Mouse (Mus musculus) forebrain, embryonic 16.5 days (tissue): ENCODE results near the gene Bcl2l1. TPM values are rescaled to one million over a fixed set of nuclear protein-coding genes. Genes with fewer than 3 reads are reported as not detected.

Experiments
- ATAC-seq: fragments of 200-750 bp; cut with Nextera tagmentation; 2 replicates; pipeline ENCODE4 v1.8.0; 2017; ENCODE audit warnings: mild to moderate bottlenecking, moderate library complexity
- H3K27ac ChIP-seq: fragments of 300-500 bp; sonication (generic); 2 replicates; pipeline ENCODE4 v1.5.1; 2014; ENCODE audit warnings: low read length, control low read depth
- H3K27me3 ChIP-seq: fragments of 300-500 bp; sonication (generic); replicated peaks from 2 replicates; pipeline ENCODE4 v1.6.1; 2014; ENCODE audit warnings: low read length; ENCODE audit not compliant: control insufficient read depth, insufficient read depth
- H3K36me3 ChIP-seq: fragments of 300-500 bp; sonication (generic); 2 replicates; pipeline ENCODE4 v1.6.1; 2014; ENCODE audit not compliant: control insufficient read depth, insufficient read depth
- H3K4me1 ChIP-seq: fragments of 300-500 bp; sonication (generic); replicated peaks from 2 replicates; pipeline ENCODE4 v1.6.1; 2014; ENCODE audit warnings: low read length; ENCODE audit not compliant: control insufficient read depth, insufficient read depth
- H3K4me2 ChIP-seq: fragments of 300-500 bp; sonication (generic); 2 replicates; pipeline ENCODE4 v1.6.1; 2014; ENCODE audit warnings: mild to moderate bottlenecking, low read length, control low read depth
- H3K4me3 ChIP-seq: fragments of 300-500 bp; sonication (generic); replicated peaks from 2 replicates; pipeline ENCODE4 v1.5.1; 2014; ENCODE audit warnings: mild to moderate bottlenecking, low read length, control low read depth
- H3K9ac ChIP-seq: fragments of 300-500 bp; sonication (generic); replicated peaks from 2 replicates; pipeline ENCODE4 v1.6.1; 2014; ENCODE audit warnings: low read depth, low read length, control low read depth
- H3K9me3 ChIP-seq: fragments of 300-500 bp; sonication (generic); 2 replicates; pipeline ENCODE4 v1.6.1; 2016; ENCODE audit warnings: low read length; ENCODE audit not compliant: control insufficient read depth
- WGBS: fragments of 180-500 bp; shearing (Covaris S2); extraction: QIAGEN DNeasy Blood & Tissue Kit; methylation state at CpG from one replicate; pipeline ENCODE4 v1.1.7; 2014; 5-methylcytosine and 5-hydroxymethylcytosine counted together
- polyA plus RNA-seq: library from polyadenylated mRNA; unstranded; fragments of >200 nt; fragmentation: Nextera tagmentation; extraction: Ambion mirVana; gene quantifications from 2 replicates; pipeline ENCODE4 v1.2.1, GENCODE M21; 2015

Bcl2l1 gene
- polyA plus RNA-seq, result 176 and 188 TPM in 2 replicates

DNA sequence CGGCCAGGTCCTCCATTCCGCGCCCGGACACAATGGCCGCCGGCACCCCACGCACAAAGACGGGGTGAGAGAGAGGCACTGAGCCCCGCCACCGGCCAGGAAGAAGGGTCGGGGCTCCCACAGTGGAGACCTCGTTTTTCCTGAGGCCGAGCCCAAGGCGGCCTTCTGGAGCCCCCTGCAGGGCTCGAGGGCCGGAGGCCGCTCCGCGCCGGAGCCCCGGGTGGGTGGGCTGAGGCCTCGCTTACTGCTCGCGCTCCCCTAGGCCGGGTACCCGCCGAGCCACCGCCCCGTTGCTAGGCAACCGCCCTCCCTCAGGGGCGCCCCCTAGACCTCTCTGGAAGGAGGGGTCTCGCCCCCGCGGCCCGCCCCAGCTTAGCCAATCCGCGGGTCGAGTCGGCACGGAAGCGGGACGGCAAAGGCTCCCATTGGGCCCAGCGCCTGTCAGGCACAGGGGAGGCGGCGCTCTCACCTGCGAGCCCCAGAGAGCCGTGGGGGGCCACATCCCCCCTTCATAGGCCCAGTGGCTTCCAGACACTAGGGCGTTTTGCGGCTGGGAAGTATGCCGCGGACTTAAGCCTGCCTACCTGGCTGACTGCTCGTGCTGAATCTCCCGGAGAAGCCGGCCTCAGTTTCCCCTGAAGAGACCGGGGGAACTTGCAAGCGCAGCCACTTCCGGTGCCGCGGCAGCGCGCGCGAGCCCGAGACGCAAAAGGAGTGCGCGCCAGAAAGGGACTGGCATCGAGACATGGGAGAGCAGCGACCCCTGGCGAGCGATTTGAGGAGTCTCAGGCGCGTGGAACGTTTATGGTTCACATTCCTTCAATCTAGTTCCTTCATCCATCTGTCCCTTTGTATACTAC, at the start of gene Bcl2l1:
Gene Bcl2l1 (minus strand): TSS at position 710 of the 860 bp plus-strand sequence.
- under 1% methylated on average over 74 of the region's 74 CpGs for WGBS
- H3K9me3 ChIP-seq, result no peaks in the 10 kb centered on the region
- H3K4me1 ChIP-seq, result peaks cover 36% of the 10 kb centered on the region
- H3K4me2 ChIP-seq, result peak within 1 kb of the TSS; percentile 64
- H3K27me3 ChIP-seq, result no peaks in the 10 kb centered on the region
- ATAC-seq, result peak; percentile 97
- no peaks in the 10 kb centered on the region for H3K36me3 ChIP-seq
- peak within 1 kb of the TSS; percentile 99 for H3K27ac ChIP-seq
- peak within 1 kb of the TSS; percentile 98 for H3K9ac ChIP-seq
- peak within 1 kb of the TSS; percentile 87 for H3K4me3 ChIP-seq

- H3K9ac ChIP-seq, result no peak overlapping the region
- H3K4me1 ChIP-seq, result no peaks in the 10 kb centered on the region
- H3K36me3 ChIP-seq, result peaks cover 5% of the 10 kb centered on the region; the same call in 1 of the 2 replicates
- H3K4me2 ChIP-seq, result no peak overlapping the region
- no peak overlapping the region for H3K4me3 ChIP-seq
- WGBS, result 89% methylated on average over 13 of the region's 13 CpGs
- no peaks in the 10 kb centered on the region for H3K9me3 ChIP-seq
- no peaks in the 10 kb centered on the region for H3K27me3 ChIP-seq
- ATAC-seq, result no peak
- H3K27ac ChIP-seq, result no peak overlapping the region
Observed at GRCm38 (mm10) chr2:152880898-152881297, 49.4 kb upstream of the Bcl2l1 start.

DNA sequence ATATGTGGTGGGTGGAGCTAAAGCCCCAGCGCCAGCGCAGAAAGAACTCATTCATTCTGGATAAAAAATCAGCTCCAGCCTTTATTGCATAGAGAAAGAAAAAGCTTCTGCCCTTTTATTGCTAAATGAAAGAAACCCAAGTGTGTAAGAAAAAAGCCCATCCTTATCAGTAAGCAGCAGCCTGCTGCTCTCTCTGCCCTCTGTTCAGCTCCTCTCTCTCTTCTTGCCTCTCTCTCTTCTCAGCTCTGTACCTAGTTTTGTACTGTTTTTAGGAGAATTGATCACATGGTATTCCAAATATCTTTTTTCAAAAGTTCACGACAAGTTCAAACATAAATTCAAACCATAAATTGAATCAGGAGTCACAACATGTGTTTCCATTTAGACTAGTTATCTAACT, 46.7 kb upstream of the Bcl2l1 start:
- WGBS, result 91% methylated on average over 3 of the region's 3 CpGs
- Histone ChIP-seq H3K4me1 (no peaks in the 10 kb centered on the region), H3K36me3 (no peaks in the 10 kb centered on the region), H3K27ac (no peak overlapping the region), H3K4me3 (no peak overlapping the region), H3K9ac (no peak overlapping the region), H3K4me2 (no peak overlapping the region), H3K9me3 (no peaks in the 10 kb centered on the region), H3K27me3 (no peaks in the 10 kb centered on the region)
- ATAC-seq, result no peak

DNA sequence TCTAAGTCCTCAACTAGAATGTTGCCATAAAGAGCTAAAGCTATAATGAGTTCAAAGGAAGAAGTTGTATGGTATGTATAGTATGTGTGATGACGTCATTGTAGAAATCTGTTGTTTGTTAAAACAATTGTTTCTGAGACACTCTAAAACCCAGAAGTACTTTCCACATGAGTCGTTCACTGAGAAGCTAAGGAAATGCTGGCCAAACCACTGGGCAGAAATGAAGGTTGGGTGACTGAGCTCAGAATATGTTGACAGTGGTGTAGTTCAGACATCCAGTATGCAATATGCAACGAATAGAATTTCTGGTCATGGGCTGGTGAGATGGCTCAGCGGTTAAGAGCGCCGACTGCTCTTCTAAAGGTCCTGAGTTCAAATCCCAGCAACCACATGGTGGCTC, 31.8 kb upstream of the Bcl2l1 start:
- 92% methylated on average over 6 of the region's 6 CpGs for WGBS
- no peak overlapping the region for H3K9ac ChIP-seq
- no peaks in the 10 kb centered on the region for H3K36me3 ChIP-seq
- H3K27ac ChIP-seq, result no peak overlapping the region
- H3K4me2 ChIP-seq, result no peak overlapping the region
- ATAC-seq, result no peak
- no peaks in the 10 kb centered on the region for H3K9me3 ChIP-seq
- no peaks in the 10 kb centered on the region for H3K4me1 ChIP-seq
- no peaks in the 10 kb centered on the region for H3K27me3 ChIP-seq
- no peak overlapping the region for H3K4me3 ChIP-seq

- Histone ChIP-seq H3K4me2 (no peak overlapping the region), H3K9ac (no peak overlapping the region), H3K9me3 (no peaks in the 10 kb centered on the region), H3K27ac (no peak overlapping the region), H3K4me3 (no peak overlapping the region), H3K4me1 (no peaks in the 10 kb centered on the region), H3K36me3 (no peaks in the 10 kb centered on the region), H3K27me3 (no peaks in the 10 kb centered on the region)
- 79% methylated on average over 3 of the region's 3 CpGs for WGBS
- ATAC-seq, result no peak
Observed at GRCm38 (mm10) chr2:152862638-152863037, 31.1 kb upstream of the Bcl2l1 start.

GRCm38 (mm10) chr2:152861891-152862290, 30.4 kb upstream of the Bcl2l1 start:
- Histone ChIP-seq H3K9me3 (no peaks in the 10 kb centered on the region), H3K4me1 (no peaks in the 10 kb centered on the region), H3K27ac (no peak overlapping the region), H3K4me3 (no peak overlapping the region), H3K4me2 (no peak overlapping the region), H3K36me3 (no peaks in the 10 kb centered on the region), H3K9ac (no peak overlapping the region), H3K27me3 (no peaks in the 10 kb centered on the region)
- 92% methylated on average over 1 of the region's 1 CpGs for WGBS
- no peak for ATAC-seq

- H3K27ac ChIP-seq, result no peak overlapping the region
- no peaks in the 10 kb centered on the region for H3K9me3 ChIP-seq
- no peaks in the 10 kb centered on the region for H3K27me3 ChIP-seq
- no peak overlapping the region for H3K4me2 ChIP-seq
- no peaks in the 10 kb centered on the region for H3K4me1 ChIP-seq
- H3K36me3 ChIP-seq, result no peaks in the 10 kb centered on the region
- no peak overlapping the region for H3K4me3 ChIP-seq
- WGBS, result 98% methylated on average over 3 of the region's 3 CpGs
- ATAC-seq, result no peak
- H3K9ac ChIP-seq, result no peak overlapping the region
Observed at GRCm38 (mm10) chr2:152859501-152859900, 28.0 kb upstream of the Bcl2l1 start.

DNA sequence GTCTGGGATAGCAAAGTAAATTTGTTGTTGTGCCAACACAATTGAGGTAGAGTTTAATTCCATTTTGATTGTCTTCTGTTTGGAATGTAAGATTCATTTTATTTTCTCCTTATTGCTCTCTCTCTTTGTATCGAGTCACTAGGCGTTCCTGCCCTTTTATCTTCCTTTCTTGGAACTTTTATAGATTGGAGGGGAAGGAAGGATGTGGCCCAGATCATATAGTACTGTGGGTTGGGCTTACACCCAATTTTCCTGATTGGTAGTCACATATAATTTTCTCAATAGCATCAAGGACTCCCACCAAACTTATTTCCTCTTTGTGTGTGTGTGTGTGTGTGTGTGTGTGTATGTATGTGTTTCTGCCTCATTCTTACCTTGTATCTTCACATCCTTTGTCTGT, 16.9 kb upstream of the Bcl2l1 start:
- Histone ChIP-seq H3K27me3 (no peaks in the 10 kb centered on the region), H3K4me1 (peaks cover 11% of the 10 kb centered on the region), H3K9ac (peak overlapping the region; percentile 56), H3K4me2 (peak overlapping the region; percentile 76), H3K27ac (no peak overlapping the region), H3K4me3 (peak overlapping the region; percentile 66), H3K9me3 (no peaks in the 10 kb centered on the region), H3K36me3 (no peaks in the 10 kb centered on the region)
- 5% methylated on average over 2 of the region's 2 CpGs for whole genome bisulfite sequencing
- no peak for ATAC-seq

DNA sequence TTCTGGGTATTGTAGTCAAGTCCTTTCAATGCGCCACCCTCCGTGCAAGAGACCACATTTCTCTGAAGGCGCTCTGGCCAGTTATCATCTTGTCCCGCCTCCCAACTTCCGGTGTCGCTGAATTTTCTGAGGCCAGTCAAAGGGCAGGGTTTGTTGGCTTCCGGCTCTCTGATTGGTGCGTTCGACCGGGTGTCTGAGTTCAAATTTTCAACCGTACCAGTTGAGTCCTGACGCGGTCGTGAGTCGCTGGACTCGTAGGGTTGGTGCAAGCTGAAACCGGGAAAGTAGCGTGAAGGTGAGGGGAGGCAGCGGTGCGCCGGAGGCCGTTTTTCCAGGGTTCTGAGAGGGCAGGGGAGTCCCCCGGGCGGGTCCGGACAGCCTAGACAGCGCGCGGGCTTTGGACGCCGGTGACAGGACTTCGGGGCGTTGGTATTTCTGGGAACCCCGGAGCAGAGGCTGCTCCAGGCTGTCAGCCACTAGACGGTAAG, 16.3 kb upstream of the Bcl2l1 start, which contains the start of gene Tpx2:
Gene Tpx2 (plus strand): TSS at position 150 of the 488 bp plus-strand sequence.
- H3K27me3 ChIP-seq, result no peaks in the 10 kb centered on the region
- H3K4me1 ChIP-seq, result peaks cover 11% of the 10 kb centered on the region
- H3K9me3 ChIP-seq, result no peaks in the 10 kb centered on the region
- H3K9ac ChIP-seq, result peak within 1 kb of the TSS; percentile 56
- H3K27ac ChIP-seq, result peak within 1 kb of the TSS; percentile 29; the same call in 1 of the 2 replicates
- H3K4me2 ChIP-seq, result peak within 1 kb of the TSS; percentile 76
- WGBS, result under 1% methylated on average over 34 of the region's 34 CpGs
- peak; percentile 98 for ATAC-seq
- no peaks in the 10 kb centered on the region for H3K36me3 ChIP-seq
- H3K4me3 ChIP-seq, result peak within 1 kb of the TSS; percentile 66
